Mouse (Mus musculus): ENCODE measurements around the gene B4galnt2.
"Not testable (repeated sequence)": the region's sequence is repeated elsewhere in the genome, so short reads cannot be mapped to it uniquely, and the experiment has no call there.

The B4galnt2 gene

DNA sequence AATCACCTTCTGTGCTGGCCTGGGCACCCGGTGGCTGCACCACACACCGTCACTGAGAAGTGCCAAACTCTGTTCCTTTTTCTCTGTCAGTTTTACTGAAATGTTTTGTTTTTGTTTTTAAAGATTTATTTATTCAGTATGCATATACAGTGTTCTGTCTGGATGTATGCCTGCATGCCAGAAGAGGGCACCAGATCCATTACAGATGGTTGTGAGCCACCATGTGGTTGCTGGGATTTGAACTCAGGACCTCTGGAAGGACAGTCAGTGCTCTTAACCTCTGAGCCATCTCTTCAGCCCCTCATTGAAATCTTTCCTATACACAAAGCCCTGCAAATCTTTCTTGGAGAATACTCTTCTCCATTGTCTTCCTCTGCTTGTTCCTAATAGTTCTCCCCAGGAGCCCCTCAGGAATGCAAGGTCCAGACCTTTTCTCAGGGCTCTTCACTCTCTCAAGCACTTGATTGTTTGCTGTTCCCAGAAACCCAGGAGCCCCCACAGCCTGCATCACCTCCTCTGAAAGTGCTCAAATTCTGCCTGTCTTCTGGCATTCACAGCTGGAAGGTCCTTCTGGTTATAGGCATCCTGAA lies 24.1 kb downstream of the B4galnt2 start:
- no peak for DNase-seq

DNA sequence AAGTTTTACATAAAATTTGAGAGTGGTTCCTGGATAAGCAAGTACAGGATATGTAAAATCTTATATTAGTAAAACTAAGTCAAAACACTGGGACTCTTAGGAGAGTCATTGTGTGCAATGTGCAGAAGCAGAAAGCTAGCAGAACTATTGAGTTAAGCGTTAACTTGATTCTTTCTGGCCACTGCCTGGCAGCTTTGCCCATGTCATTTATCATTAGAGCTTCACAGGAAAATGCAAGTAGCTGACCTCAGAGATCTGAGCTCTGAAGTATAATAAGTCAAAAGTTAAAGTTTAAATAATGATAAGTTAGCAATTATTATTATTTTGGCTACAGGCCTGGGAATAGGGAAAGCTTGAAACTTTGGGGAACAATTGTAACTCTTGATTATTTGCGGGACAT lies 34.8 kb downstream of the B4galnt2 start:
- not testable (repeated sequence) for DNase-seq

DNA sequence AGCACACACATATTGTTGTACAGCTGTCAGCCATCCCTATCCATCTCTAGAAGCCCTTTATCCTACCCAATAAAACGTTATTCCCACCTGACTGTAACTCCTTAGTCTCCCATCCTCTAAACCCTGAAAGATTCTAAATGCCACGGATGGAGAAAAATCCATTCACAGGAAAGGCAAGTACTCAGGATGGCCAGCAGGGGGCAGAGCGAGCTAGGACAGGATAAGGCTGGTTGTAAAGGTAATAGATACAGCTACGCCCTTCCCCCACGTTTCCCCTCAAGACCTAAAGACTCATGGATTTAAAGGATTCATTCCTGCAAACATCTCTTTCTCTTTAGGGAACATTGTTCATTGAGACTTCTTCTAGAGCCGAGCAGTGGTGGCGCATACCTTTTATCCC lies 38.4 kb downstream of the B4galnt2 start:
- peak; percentile 81 for DNase-seq

DNA sequence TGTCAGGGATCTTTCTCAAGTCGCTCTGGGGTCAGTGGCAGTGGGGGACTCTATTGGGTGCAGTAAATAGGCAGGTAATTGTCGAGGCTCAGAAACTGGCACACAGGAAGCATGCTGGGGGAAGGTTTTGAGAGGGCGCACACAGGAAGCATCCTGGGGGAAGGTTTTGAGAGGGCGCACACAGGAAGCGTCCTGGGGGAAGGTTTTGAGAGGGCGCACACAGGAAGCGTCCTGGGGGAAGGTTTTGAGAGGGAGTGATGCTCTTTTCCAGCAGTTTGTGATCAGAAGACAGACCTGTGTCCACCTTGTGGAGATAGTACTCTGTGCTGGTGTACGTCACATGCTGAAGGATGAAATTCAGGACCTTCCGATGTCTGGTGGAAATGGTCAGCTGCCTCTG lies 38.9 kb downstream of the B4galnt2 start:
- peak; percentile 7 for DNase-seq

DNA sequence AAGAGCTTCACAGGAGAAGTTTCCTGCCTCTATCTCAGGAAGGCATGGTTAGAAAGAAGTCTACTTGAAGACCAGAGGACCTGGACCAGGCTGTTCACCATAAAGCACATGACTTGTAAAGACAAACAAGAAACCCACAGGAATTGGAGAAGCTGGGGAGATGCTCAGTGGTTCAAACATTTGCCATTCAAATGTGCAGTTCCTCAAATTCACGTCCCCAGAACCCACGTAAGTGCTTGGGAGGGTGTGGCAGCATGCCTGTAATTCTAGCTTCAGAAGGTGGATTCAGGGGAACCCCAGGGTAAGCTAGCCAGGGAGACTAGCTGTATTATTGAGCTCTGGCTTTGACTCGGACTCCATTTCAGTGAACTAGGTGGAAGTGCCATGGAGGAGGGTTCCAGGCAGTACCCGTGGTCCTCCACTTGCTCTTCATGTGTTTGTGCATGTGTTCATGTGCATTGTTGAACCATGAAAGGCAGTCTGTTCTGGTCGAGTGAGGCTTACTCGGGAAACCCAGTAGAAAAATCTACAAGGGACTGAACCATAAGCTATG lies 44.7 kb downstream of the B4galnt2 start:
- no peak for DNase-seq

DNA sequence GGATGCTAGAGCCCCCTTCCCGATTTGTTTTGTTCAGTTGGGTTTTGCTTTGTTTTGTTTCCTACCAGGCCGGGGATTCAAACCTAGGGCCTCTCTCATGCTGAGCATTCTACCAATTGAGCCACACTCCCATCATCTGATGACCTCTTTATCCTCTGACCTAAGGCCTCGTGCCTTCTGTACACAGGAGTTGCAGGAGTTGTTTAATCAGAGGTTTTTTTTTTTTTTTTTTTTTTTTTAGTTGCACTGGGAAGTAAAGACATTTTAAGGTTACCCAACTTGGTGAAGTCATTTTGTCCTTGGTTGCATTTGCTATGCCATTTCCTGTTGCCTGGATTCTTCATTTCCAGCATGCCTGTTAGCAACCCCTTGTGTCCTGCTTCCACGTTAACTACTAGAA lies 45.2 kb downstream of the B4galnt2 start:
- no peak for DNase-seq

DNA sequence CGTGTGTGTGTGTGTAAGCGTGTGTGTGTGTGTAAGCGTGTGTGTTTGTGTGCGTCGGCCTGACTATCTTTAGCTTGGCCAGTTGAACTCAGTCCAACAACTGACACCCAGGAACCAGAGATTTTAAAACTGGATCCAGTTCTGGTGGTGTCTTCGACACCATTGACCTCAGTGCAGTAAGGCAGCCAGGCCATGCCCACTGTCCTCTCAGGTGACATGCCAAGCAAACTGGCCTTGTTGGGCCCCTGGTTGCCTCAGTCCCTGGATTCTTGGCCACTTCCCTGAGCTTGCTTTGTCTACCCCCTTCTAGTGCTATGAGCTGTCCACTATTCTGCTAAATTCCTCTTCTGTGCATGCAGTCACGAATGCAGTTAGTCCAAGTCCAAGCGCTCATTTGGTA lies 53.3 kb downstream of the B4galnt2 start:
- no peak for DNase-seq

DNA sequence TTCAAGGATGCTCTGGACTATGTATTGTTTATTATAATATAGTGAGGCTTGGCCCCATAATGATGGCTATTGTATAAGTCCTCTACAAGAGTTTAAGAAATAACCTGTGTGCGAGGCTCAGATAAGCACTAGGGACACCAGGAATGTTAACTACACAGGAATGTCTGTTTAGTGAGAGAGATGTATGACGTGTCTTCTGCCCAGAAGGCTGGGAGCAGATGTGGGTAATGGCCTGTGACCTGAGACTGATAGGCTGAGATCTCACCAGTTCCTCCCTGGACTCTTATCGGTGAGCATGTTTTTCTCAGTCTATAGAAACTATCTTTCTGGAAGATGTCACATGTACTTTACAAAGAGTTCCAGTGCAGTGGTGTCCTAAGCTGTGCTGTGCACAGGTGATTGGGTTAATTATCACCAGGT lies 54.6 kb downstream of the B4galnt2 start:
- DNase-seq = peak; percentile 26

DNA sequence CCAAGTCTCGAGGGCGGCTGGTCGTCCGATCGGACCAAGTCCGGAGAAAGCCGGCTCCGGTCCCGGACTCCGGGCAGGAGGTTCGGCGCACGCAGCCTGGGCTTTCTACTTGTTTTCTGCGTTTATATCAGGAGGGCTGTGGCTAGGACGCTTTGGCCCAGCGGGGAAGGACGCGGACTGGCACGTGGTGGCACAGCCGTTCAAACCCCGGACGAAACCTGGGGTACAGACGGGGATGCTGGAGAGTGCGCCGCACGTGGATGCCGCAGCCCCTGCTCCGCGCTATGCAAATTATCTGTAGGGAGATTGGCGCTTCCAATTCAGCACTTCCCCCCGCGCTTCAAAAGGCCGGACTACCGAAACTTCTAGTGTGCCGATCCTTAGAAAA lies 55.2 kb downstream of the B4galnt2 start:
- DNase-seq = peak; percentile 86

DNA sequence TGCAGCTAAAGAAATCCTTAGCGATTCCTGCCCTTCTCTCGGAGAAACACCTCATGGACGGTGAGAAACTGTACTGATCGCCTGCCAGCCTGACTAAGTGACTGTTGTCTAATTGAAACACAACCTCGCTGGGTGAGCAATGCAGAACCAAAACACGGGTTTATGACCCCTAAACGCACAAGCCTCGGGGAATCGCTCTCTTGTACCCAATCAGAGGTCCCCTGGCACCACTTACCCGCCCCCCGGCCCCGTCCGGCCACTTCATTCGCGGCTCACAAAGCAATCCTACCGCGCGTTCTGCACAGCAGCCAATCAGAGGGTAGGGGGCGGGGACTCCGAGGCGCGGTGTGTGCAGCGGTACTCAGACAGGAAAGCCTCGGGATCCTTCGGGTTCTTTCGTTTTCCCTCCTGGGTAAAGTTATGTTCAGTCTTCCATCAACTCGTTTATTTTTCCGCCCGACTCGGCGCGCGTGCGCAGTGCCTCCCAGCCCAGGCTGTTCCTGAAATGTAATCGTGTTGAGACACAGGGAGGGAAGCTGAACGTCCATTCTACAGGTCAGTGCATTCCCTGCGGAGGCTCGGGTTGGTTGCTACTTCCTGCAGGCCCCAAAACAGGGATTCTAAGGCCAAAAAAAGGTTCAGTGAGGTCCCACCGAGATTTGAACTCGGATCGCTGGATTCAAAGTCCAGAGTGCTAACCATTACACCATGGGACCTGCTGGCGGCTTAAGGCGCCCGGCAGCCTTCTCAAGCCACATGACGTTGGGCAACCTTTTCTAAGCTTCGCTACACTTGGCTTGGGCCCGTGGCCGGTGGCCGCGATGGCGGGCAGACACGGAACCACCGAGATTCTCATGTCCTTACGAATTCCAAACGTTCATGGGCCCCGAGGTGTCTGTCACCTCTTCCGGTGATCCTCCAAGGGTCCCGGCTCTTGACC lies 55.9 kb downstream of the B4galnt2 start:
- peak; percentile 98 for DNase-seq

DNA sequence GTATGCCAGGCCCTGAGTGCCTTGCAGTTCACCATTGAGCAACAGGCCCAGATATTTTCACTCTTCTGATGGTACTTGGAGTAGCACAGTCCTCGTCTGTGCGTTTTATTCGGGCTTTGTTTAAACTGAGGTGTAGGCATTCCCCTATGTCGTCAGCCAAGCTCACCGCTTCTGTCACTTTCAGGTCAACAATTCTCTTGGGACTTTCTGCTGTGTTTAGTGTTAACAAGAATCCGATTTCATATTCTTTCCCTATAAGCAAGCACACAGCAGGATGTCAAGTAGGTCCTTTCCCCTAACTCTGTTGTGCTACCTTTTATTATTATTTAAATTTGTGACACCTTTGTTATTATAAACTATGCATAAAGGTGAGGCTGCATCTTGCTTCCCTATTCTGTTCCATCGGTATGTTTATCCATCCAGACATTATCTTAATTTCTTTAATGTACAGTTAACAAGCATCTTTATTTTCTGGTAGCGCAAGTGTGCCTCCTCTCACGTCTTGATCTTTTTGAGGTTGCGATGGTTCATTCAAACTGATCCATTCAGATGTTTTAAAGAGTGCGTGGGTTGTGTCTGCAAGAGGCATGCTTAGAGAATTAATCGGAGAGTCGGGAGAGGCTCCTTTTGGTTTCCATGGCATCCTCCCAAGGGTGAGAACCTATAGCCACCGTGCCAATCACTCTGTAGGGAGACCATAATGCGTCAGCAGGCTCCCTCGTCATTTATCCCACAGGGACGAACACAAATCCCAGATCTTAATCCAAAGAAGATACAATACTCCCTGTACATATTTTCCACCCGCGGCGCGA lies 56.8 kb downstream of the B4galnt2 start:
- peak; percentile 39 for DNase-seq

DNA sequence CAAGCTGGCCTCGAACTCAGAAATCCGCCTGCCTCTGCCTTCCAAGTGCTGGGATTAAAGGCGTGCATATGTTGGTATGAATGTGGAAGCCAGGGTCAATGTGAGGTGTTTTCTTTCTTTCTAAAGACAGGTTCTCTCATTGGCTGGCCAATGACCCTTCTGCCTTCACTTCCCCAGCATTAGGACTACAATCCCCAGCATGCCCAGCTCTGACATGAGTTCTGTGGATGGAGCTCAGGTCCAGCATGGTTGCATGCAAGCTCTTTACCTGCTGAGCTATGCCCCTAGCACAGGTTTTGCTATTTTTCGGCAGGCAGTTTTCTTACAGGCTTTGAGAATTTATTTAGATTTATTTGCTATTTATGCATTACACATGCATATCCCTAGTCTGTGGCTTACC lies 57.4 kb downstream of the B4galnt2 start:
- DNase-seq = no peak

DNA sequence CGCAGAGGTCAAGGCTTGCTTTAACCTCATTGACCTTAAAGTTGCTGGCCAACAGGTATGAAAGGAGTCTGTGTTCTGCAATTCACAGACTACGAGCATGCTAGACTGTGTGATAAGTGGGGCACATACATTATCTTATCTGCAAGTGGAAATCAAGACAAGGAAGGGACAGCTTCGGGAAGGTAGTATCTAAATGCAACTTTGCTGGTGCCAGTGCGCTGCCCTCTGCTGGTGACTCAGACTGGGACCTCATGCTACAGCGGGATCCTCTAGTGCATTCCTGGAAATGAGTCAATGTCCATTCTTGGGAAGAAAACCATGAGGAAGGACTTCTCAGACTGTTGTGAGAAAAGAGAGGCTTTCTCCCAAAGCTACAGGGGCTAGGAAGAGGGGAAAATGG lies 61.0 kb downstream of the B4galnt2 start:
- DNase-seq = peak; percentile 38

DNA sequence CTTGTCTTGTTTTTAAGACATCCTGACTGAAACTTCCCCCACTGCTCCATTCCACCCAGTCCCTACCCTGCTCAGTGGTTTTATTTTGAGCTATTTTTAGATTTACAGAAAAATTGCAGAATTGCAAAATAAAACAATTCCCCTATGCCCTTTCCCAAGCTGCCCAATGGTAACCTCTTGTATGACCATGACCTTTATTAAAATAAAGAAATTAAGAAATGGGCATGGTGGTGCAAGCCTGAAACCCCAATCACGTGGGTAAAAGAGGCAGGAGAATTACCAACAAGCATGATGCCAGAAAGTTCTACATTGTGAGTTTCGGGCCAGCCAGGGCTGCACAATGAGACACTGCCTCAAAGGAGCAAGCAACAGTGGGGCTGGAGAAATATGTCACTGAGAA lies 63.8 kb downstream of the B4galnt2 start:
- DNase-seq = no peak

DNA sequence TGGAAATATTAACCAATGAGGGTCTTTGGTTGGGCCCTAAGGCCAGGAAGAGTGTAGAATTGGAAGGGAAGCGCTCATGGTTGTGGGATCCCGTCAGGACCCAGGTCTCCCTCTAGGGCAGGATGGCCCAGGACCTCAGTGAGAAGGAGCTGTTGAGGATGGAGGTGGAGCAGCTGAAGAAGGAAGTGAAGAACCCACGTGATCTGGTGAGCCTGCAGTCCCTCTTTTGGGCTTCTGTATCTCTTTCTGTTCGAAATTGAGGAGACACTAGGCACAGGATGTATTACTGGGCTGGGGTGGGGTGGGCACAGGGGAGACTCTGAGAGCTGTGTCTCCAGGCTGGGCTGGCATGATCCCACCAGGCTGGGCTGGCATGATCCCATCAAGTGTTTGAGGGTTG lies 69.8 kb downstream of the B4galnt2 start:
- DNase-seq = no peak

DNA sequence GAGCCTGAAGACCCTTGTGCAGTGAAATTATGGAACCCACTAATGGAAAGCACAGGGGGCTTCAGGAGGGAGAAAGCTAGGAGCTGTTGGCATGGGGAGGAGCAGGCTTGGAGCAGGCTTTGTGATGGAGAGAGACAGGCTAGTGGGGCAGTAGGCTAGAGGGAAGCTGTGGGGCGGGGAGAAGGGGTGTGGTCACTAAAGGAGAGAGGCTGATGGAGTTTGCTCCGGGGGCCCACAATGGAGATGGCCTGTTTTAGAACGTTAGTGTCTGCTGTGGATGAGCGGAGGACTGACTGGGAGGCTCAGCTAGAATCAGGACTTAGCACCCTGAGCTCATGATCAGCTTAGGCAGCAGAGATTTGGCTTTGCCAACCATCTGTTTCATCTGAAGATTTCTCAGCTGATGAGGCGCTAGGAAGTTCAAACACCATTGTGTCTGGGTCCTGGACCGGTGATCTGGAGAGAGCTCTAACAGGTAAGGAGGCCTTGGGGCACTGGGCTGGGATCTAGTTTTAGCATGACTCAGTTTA lies 71.2 kb downstream of the B4galnt2 start:
- DNase-seq = no peak

DNA sequence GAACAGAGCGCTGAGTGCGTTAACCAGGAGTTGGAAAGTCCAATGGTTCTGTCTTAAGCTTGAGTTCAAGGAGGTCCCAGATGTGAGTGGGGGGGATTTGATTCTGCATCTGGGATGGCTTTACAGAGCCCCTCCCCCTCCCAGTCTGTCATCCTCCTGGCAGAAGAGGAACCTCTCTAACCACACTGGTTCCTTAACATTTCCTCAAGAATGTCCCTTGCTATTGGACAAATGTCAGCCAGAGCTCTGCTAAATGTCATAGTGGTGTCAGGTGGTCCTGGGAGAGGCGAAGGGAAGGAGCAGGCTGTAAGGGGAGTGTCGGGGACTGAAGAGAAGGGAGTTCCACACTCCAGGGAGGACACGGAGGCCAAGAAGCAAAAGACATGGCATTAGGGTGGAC lies 71.7 kb downstream of the B4galnt2 start:
- DNase-seq = no peak

DNA sequence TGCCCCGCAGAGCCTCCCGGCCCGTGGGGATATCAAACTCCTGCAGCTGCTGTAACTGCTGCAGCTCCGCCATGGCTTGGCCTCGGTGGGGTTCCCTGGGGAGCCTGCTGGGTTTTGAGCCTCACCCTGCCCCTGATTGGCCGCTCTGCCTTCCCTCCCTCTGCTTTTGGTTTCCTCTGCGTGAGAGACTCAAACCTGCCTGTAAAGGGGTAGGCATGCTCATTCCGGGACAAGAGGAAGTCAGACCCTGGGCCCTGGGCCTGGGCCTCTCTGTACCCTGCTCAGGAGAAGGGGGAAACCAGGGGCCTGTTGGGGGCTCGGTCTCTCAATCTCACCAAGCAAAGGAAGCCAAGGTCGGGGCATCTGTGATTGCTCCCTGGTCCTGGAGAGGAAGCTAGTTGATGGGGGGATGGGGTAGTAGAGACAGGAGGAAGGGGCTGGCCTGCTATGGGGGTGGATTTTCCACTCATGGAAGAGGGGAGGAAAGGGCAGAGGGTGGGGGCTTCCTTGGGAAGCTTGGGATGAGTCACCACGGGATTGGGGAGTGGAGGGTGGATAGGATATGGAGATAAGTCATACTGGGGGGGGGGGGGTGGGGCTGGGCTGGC lies 72.5 kb downstream of the B4galnt2 start, which contains the start of gene Abi3:
Abi3 (minus strand) TSS at position 403 of the 608 bp plus-strand sequence.
- DNase-seq = peak; percentile 38

DNA sequence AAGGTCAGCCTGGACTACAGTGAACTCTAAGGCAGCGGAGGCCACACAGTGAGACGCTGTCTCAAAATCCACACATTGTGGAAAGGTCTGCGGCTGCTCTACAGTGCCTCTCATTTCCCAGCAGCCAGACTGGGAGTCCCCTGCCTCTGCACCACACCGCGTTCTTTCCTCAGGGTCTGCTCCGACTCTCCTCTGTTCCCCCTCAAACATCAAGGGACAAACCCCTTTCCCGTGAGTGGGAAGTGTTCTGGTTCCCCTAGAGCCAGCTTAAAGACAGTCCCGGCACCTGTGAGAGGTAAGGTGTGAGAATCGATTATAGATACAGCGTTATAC lies 73.2 kb downstream of the B4galnt2 start:
- no peak for DNase-seq

DNA sequence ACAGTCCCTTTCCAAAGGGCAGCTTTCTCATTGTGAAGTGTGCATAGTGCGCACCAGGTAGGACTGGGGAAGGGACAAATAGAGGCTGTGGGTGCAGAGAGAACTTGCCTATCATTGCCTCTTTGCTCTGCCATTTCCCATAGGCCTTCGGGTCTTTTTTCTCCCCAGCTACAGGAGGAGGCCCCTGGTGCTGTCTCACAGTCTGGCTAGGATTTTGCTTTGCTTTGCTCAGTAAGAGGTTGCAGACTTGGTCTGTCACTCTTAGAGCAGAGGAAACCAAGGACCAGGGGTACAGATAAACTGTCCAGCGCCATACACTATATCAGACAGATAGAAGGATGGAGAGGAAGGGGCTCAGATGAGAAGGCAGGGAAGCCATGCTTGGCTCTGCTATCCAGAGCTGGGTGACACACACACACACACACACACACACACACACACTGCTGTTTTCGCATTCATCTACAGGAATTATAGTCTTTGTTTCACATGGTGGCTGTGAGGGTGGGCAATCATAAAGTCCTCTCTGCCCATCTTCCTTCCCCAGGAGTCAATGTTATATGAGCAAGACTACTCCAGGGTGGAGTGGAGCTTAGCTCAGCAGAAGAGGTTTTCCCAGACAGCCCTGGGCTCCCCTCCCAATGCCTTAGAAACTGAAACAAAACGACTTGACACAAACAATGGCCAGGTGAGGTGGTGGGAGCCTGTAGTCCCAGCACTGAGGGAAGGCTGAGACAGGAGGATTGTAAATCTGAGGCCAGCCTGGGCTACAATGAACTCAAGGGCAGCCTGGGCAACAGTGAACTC lies 73.8 kb downstream of the B4galnt2 start:
- DNase-seq = no peak

DNA sequence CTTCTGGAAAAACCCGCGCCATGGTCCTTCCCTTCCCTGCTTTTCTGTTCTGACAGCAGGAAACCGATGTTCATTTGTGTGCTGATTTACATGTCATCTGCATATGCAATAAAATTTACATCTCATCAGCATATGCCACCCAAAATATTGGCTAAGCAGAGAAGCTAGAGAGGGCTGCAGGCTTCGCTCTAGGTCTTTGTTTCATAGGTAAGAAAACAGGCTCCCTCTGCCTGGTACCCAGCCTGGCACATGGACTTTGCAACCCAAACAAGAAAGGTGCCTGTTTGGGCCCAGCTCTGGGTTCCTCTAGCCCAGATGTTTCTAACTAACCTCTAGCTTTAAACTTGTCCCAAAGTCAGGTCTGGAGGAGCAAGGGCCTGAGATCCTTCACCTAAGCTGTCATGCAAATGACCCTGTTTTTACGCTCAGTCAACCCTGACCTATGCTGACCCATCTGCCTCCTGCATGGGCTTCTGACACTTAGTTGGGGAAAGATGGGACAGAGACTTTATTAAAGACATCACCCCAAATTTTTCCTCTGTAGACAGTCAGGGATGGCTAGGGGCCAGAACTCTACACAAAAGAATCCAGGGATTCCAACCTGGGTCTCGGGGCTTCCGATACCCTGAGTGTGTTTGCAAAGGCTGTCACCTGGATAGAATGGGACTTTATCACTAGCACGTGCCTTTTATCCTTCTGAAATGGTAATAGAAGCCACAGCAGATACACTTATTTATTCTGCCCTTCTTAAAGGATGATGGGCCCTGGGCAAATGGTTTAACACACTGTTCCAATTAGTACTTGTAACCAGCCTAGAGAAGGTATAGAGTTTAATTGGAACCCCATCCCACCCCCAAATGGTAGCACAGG lies 75.5 kb downstream of the B4galnt2 start:
- DNase-seq = no peak

Data from embryo, embryonic 11 days (tissue).